Comparison of ENCODE assay signal across 21 mouse cellular contexts in the genomic region with DNA sequence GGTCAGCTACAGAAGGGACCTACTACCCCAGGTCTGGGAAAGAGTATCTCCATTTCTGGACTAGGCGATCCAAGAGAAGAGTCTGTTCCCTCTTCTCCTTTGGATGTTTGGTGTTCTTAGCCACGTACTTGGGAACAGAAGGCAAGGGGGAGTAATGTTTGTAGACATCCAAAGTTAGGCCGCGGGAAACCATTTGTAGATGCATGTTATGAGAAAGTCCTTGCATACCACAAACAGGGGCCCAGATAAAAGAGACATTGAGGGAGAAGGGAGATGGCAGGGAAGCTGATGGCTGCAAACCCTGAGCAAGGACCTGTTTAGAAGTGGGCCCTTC. TPM values are rescaled to one million over a fixed set of nuclear protein-coding genes. Genes with fewer than 3 reads are reported as not detected.
A peak's percentile ranks its signal among the peaks of the same experiment; 100 is the strongest.
DNase-seq lines count a peak whose midpoint lies in the region; ATAC-seq and TF ChIP-seq lines count a peak whose summit lies in the region.
"Had no signal": no experiment of that assay in that cellular context is flagged by ENCODE, and none has a peak within 500 bp of the region (broad histone marks: within the 10 kb centered on the region; RNA-seq: fewer than 3 reads in every experiment).

No protein-coding gene starts in this region.

- WGBS in heart, embryonic 14.5 days: 77% methylated on average over 4 of the region's 4 CpGs
- WGBS in small intestine, adult 2 months: 82% methylated on average over 4 of the region's 4 CpGs

- no peak for TF ChIP-seq POLR2A in small intestine, adult 2 months (IDR thresholded peaks at IDR 0.05; ENCODE audit: low read depth, low read length)

- H3K27me3 ChIP-seq in heart, embryonic 14.5 days (ENCODE audit: control insufficient read depth, insufficient read depth, low read length): no peaks in the 10 kb centered on the region
- H3K27me3 ChIP-seq in small intestine, adult 2 months (ENCODE audit: control insufficient read depth, insufficient read depth, low read length): no peaks in the 10 kb centered on the region
- H3K27me3 ChIP-seq: forebrain, embryonic 12.5 days; limb, embryonic 12.5 days; neural tube, embryonic 12.5 days had no signal

- TF ChIP-seq CTCF in small intestine, adult 2 months (IDR thresholded peaks at IDR 0.05; ENCODE audit: extremely low read depth, insufficient read length, insufficient replicate concordance, low read depth, low read length): no peak

- H3K4me1 ChIP-seq in heart, embryonic 14.5 days (ENCODE audit: control insufficient read depth in 2 of 2, insufficient read depth in 2 of 2, low read length in 2 of 2): peaks cover 33 to 40% of the 10 kb centered on the region in 2 experiments
- no peaks in the 10 kb centered on the region for H3K4me1 ChIP-seq in small intestine, adult 2 months (ENCODE audit: control insufficient read depth, insufficient read depth, insufficient read length, low read length)
- H3K4me1 ChIP-seq: liver, embryonic 13.5 days had no signal

- no peak for DNase-seq in heart, postnatal 4 days
- DNase-seq in right cerebral cortex, adult 18-20 months: peak; percentile 34
- no peak for DNase-seq in right cerebral cortex, postnatal 36 days (ENCODE audit: low spot score in 2 of 2)
- no peak for DNase-seq in spleen, postnatal 14 days (ENCODE audit: low spot score in 2 of 2)
- DNase-seq: cerebellum, postnatal 14 days; kidney, adult 18-20 months; kidney, postnatal 14 days; layer of hippocampus, adult 9-11 months; liver, embryonic 13.5 days; right cerebral cortex, postnatal 25 days had no signal

- no peak overlapping the region for H3K4me3 ChIP-seq in heart, embryonic 14.5 days (ENCODE audit: control insufficient read depth in 1 of 2, insufficient read depth in 1 of 2, low read depth in 1 of 2, low read length in 2 of 2)
- H3K4me3 ChIP-seq in small intestine, adult 2 months (ENCODE audit: low read depth, low read length): no peak overlapping the region
- H3K4me3 ChIP-seq: forebrain, embryonic 12.5 days; limb, embryonic 12.5 days; liver, embryonic 13.5 days; megakaryocyte, embryonic 14.5 days; neural tube, embryonic 12.5 days had no signal

- H3K9me3 ChIP-seq in heart, embryonic 14.5 days (ENCODE audit: control insufficient read depth, low read length): no peaks in the 10 kb centered on the region
- H3K9me3 ChIP-seq: forebrain, embryonic 12.5 days; limb, embryonic 12.5 days; liver, embryonic 13.5 days; neural tube, embryonic 12.5 days had no signal

- H3K36me3 ChIP-seq in heart, embryonic 14.5 days (ENCODE audit: control insufficient read depth, insufficient read depth, low read length): no peaks in the 10 kb centered on the region
- no peaks in the 10 kb centered on the region for H3K36me3 ChIP-seq in small intestine, adult 2 months (ENCODE audit: control insufficient read depth, insufficient read depth, low read length)
- H3K36me3 ChIP-seq: forebrain, embryonic 12.5 days; limb, embryonic 12.5 days; liver, embryonic 13.5 days; neural tube, embryonic 12.5 days had no signal

- no peak overlapping the region for H3K4me2 ChIP-seq in heart, embryonic 14.5 days (ENCODE audit: low read length)
- H3K4me2 ChIP-seq: forebrain, embryonic 12.5 days; hindbrain, embryonic 14.5 days; limb, embryonic 12.5 days; liver, embryonic 13.5 days; neural tube, embryonic 12.5 days had no signal

- ATAC-seq in heart, embryonic 14.5 days (ENCODE audit: insufficient number of reproducible peaks, insufficient read depth, low FRiP score, low read depth): no peak
- no peak for ATAC-seq in megakaryocyte-erythroid progenitor cell, adult 5-6 weeks (replicated peaks; ENCODE audit: low FRiP score, low TSS enrichment, poor library complexity, severe bottlenecking)

- H3K9ac ChIP-seq in heart, embryonic 14.5 days (ENCODE audit: low read length): peak overlapping the region; percentile 70; the same call in 1 of the 2 replicates
- H3K9ac ChIP-seq: forebrain, embryonic 12.5 days; hindbrain, embryonic 14.5 days; limb, embryonic 12.5 days; liver, embryonic 13.5 days; neural tube, embryonic 12.5 days had no signal

- H3K27ac ChIP-seq in heart, embryonic 14.5 days (replicated peaks in 1 of 2; ENCODE audit: control insufficient read depth in 1 of 2, insufficient read depth in 1 of 2, low read depth in 2 of 2, low read length in 2 of 2): peak overlapping the region; percentile 81 to 94; a peak in 3 of 4 replicates
- peak overlapping the region; percentile 29 for H3K27ac ChIP-seq in small intestine, adult 2 months (ENCODE audit: insufficient read depth, low read depth, low read length)
- H3K27ac ChIP-seq: forebrain, embryonic 12.5 days; hindbrain, embryonic 14.5 days; limb, embryonic 12.5 days; liver, embryonic 13.5 days; neural tube, embryonic 12.5 days had no signal

RNA-seq across cellular contexts. Expression of gene Asb2, which starts 0.6 kb away (rescaled TPM):
- polyA plus RNA-seq in heart, embryonic 14.5 days (2014; fragmentation: Nextera tagmentation; extraction: Ambion mirVana): 235 and 254 TPM in 2 replicates
- total RNA-seq in heart, postnatal 4 days (2021): 100 to 1,000 TPM; 330 to 353 TPM
- polyA plus RNA-seq in small intestine, adult 2 months (2012; rRNA removed): 75.6 and 106 TPM in 2 replicates
- total RNA-seq in megakaryocyte-erythroid progenitor cell, adult 5-6 weeks (2014; fragmentation: Nextera tagmentation): 3.5 TPM in 1 of 2 replicates, not detected in the other
- total RNA-seq in megakaryocyte-erythroid progenitor cell, adult 5-6 weeks (2017): 0.38 TPM in 1 of 2 replicates, not detected in the other

RNA-seq across cellular contexts. Expression of gene Otub2, which starts 32.1 kb away (rescaled TPM):
- polyA plus RNA-seq in heart, embryonic 14.5 days (2014; fragmentation: Nextera tagmentation; extraction: Ambion mirVana): 13.8 and 14.8 TPM in 2 replicates
- total RNA-seq in heart, postnatal 4 days (2021): 1 to 10 TPM; 3.7 to 4.2 TPM
- polyA plus RNA-seq in small intestine, adult 2 months (2012; rRNA removed): 0.75 and 0.85 TPM in 2 replicates
- 10.4 and 11.9 TPM in 2 replicates for total RNA-seq in megakaryocyte-erythroid progenitor cell, adult 5-6 weeks (2014; fragmentation: Nextera tagmentation)
- total RNA-seq in megakaryocyte-erythroid progenitor cell, adult 5-6 weeks (2017): 3.0 and 7.1 TPM in 2 replicates

RNA-seq across cellular contexts. Expression of gene Fam181a, which starts 45.6 kb away (rescaled TPM):
- 0.19 TPM in 1 of 2 replicates, not detected in the other for polyA plus RNA-seq in heart, embryonic 14.5 days (2014; fragmentation: Nextera tagmentation; extraction: Ambion mirVana)
- not detected for total RNA-seq in heart, postnatal 4 days (2021)
- polyA plus RNA-seq in small intestine, adult 2 months (2012; rRNA removed): not detected in 2 replicates
- total RNA-seq in megakaryocyte-erythroid progenitor cell, adult 5-6 weeks (2014; fragmentation: Nextera tagmentation): not detected in 2 replicates
- not detected in 2 replicates for total RNA-seq in megakaryocyte-erythroid progenitor cell, adult 5-6 weeks (2017)
- total RNA-seq: adrenal gland, adult 18-20 months; ES-E14; gastrocnemius, postnatal 4 days had no signal
- polyA plus RNA-seq: liver, embryonic 13.5 days had no signal

RNA-seq across cellular contexts. Expression of gene 9330161L09Rik, which starts 51.2 kb away (rescaled TPM):
- 0.68 and 1.0 TPM in 2 replicates for polyA plus RNA-seq in heart, embryonic 14.5 days (2014; fragmentation: Nextera tagmentation; extraction: Ambion mirVana)
- total RNA-seq in heart, postnatal 4 days (2021): 1 to 10 TPM; 2.5 to 3.3 TPM
- polyA plus RNA-seq in small intestine, adult 2 months (2012; rRNA removed): 0.39 and 0.42 TPM in 2 replicates
- total RNA-seq in megakaryocyte-erythroid progenitor cell, adult 5-6 weeks (2014; fragmentation: Nextera tagmentation): 2.7 and 3.8 TPM in 2 replicates
- 0.94 and 2.7 TPM in 2 replicates for total RNA-seq in megakaryocyte-erythroid progenitor cell, adult 5-6 weeks (2017)
- polyA plus RNA-seq: liver, embryonic 13.5 days had no signal

Comparison
In these comparisons a context has a peak if more than half of its experiments do, and no peak if none do; other contexts are left out.
1. RNA of gene Asb2, which starts 0.6 kb away (total RNA-seq): 330 to 353 TPM in heart, postnatal 4 days; 0.38 to 3.5 TPM in megakaryocyte-erythroid progenitor cell, adult 5-6 weeks; every median in the first group is over 10 times any median in the second.